Mouse (Mus musculus): ENCODE data around the gene Kmt5c.

Kmt5c gene

GRCm38 (mm10) chr7:4739544-4740275, at the start of gene Kmt5c:
TSS of gene Kmt5c (plus strand) at chr7:4740115.
- DNase-seq (ENCODE audit: extremely low read depth, low read depth), result peak; percentile 100

GRCm38 (mm10) chr7:4690387-4690786, 49.5 kb upstream of the Kmt5c start, which contains the start of gene Brsk1:
TSS of gene Brsk1 (plus strand) at chr7:4690604.
- DNase-seq (ENCODE audit: extremely low read depth, low read depth), result no peak

- no peak for DNase-seq (ENCODE audit: extremely low read depth, low read depth)
Measured at GRCm38 (mm10) chr7:4690951-4691653, 48.8 kb upstream of the Kmt5c start.

DNA sequence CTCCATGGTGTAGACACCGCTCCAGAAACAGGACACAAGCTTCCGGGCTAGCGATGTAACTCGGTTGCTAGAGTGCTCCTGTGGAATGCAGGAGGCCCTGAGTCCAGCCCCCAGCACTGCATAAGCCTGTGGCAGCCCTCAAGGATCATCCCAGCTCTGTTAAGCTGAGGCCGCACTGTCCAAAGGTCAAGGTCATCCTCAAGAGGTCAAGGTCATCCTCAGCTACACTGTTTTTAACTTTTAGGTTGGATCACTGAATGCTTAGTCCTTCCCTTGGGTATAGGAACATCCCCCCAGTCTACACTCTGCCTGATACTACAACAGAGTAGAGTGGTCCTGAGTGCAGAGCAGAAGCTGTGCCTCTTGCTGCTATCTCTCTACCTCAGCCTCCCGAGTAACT, 46.9 kb upstream of the Kmt5c start:
- no peak for DNase-seq (ENCODE audit: extremely low read depth, low read depth)

- DNase-seq (ENCODE audit: extremely low read depth, low read depth), result no peak
Measured at GRCm38 (mm10) chr7:4702334-4702733, 37.6 kb upstream of the Kmt5c start.

DNA sequence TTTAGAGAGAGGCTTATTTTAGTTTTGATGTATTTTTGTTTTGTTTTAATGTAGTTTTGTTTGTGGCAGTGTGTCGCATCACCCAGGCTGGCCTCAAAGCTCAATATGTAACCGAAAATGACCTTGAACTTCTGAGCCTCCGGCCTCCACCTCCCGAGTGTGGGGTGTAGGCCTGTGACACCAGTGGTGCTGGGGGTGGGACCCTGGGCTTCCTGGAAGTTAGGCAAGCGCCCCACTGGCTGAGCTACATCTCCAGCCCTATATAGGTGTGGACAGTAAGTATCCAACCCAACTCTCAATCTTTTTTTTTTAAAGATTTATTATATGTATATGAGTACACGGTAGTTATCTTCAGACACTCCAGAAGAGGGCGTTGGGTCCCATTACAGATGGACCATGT, 36.7 kb upstream of the Kmt5c start:
- DNase-seq (ENCODE audit: extremely low read depth, low read depth), result no peak

DNA sequence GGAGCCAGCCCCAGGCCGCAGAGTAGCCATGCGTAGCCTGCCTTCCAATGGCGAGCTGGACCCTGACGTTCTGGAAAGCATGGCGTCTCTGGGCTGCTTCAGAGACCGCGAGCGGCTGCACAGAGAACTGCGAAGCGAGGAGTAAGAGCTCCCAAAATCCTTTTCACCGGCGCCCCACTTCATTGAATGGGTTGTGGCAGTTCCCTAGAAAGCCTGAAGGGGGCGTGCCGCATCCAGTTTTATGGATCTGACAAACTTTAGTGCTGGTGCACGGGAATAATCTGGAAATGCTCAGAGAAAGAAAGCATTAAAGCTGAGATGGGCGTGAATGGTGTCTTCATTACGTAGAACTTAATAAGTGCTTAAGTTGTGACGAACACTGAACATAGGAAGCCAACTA, 34.8 kb upstream of the Kmt5c start:
- DNase-seq (ENCODE audit: extremely low read depth, low read depth), result peak; percentile 58

DNA sequence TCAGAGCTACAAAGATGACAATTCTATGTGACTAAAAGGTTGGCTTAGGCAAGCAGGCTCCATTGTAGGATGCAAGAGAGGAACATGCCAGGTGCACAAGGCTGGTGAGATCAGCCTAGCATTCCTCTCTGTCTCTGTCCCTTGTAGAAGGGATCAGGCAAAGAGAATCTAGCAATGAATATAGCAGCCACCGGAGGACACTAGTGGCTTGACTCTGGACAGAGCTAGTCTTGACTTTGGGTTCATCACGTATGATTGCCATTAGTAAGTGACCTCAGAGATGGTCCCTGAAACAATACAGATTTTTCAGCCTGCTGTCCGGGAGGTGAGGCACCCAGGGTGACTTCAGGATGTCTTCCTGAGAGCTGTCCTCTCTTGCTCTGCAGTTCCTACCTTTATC, 27.3 kb upstream of the Kmt5c start:
- DNase-seq (ENCODE audit: extremely low read depth, low read depth), result no peak

DNA sequence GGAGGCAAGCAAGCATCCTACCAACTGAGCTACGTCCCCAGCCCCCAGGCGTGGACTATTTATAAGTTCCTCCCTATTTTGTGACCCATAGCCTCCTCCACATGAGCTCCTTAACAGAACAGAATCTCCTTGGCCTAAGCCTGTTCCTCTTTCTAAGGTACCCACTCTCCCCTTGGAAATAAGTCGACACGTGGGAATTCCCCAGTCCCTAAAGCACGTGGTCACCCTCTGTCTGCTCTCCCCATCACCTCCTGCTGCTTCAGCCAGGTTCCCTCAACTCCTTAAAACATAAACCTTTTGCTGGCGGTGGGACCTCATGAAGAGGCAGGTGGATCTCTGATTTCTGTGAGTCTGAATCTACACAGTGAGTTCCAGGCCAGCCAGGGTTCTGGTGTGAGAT, 23.0 kb upstream of the Kmt5c start:
- no peak for DNase-seq (ENCODE audit: extremely low read depth, low read depth)

DNA sequence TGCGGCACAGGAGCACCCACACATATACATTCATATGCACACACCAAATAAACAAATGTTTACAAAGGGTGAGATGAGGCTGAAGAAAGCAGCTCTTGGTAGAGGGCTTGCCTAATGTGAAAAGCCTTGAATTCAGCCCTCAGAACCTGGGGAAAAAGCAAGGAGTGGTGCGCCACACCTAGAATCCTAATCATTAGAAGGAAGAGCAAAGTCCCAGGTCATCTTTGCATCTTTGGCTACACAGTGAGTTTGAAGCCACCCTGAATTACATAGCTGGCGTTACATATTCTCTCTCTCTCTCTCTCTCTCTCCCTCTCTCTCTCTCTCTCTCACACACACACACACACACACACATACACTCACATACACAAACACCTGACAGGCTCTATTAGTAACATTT, 20.6 kb upstream of the Kmt5c start:
- no peak for DNase-seq (ENCODE audit: extremely low read depth, low read depth)

GRCm38 (mm10) chr7:4723508-4723907, 16.4 kb upstream of the Kmt5c start:
- DNase-seq (ENCODE audit: extremely low read depth, low read depth), result peak; percentile 45

- DNase-seq (ENCODE audit: extremely low read depth, low read depth), result peak; percentile 49
Measured at GRCm38 (mm10) chr7:4724359-4724758, 15.6 kb upstream of the Kmt5c start.

GRCm38 (mm10) chr7:4725169-4725568, 14.7 kb upstream of the Kmt5c start, which contains the start of gene Tmem150b:
TSS of gene Tmem150b (minus strand) at chr7:4725249.
- DNase-seq (ENCODE audit: extremely low read depth, low read depth), result peak; percentile 33

- DNase-seq (ENCODE audit: extremely low read depth, low read depth), result no peak
Measured at GRCm38 (mm10) chr7:4731090-4731489, 8.8 kb upstream of the Kmt5c start.

DNA sequence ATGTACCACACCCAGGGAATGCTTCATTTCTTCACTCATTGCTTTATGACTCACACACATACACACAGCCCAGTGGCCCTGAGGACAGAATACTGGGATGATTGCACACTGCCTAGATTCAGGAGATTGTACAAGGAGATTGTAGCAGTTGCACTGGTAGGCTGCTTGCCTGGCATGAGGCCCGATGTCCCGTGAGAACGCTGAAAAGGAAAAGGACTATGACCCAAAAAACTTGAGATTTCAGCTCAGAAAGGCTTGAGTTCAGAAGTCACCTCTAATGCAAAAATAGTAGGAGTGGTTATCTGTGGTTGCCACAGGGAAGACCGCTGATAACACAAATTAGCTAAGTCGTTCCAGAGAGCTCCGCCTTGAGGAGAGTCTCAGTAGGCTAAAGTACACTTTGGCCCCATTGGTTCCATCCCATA, 6.9 kb upstream of the Kmt5c start:
- DNase-seq (ENCODE audit: extremely low read depth, low read depth), result no peak

DNA sequence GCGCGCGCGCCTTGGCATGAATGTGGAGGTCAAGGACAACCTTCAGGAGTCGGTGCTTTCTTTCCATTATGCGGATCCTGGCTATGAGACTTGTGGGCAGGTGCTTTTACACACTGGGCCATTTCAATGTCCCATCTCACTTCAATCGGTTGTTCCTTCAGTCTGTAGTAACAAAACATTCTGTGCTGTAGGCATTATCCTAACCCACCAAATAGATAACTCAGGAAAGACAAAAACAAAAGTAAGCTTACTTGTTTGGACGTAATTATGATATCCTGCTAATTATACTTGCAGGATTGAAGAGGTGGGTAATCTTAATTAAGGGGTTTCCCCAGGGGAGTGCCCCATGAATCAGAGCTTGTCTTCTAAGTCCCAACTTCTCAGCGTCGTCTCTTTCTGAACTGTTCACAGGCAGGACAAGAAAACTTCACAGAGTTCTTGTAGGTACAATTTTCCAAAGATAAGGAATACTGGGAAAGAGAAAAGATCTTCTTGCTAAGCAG, 823 bp upstream of the Kmt5c start:
- DNase-seq (ENCODE audit: extremely low read depth, low read depth), result no peak

GRCm38 (mm10) chr7:4740309-4740727, 403 bp downstream of the Kmt5c start:
- no peak for DNase-seq (ENCODE audit: extremely low read depth, low read depth)

- DNase-seq (ENCODE audit: extremely low read depth, low read depth), result no peak
Measured at GRCm38 (mm10) chr7:4741151-4741550, 1.2 kb downstream of the Kmt5c start.

GRCm38 (mm10) chr7:4741672-4742481, 2.0 kb downstream of the Kmt5c start:
- DNase-seq (ENCODE audit: extremely low read depth, low read depth), result no peak

GRCm38 (mm10) chr7:4742482-4742819, 2.5 kb downstream of the Kmt5c start:
- no peak for DNase-seq (ENCODE audit: extremely low read depth, low read depth)

DNA sequence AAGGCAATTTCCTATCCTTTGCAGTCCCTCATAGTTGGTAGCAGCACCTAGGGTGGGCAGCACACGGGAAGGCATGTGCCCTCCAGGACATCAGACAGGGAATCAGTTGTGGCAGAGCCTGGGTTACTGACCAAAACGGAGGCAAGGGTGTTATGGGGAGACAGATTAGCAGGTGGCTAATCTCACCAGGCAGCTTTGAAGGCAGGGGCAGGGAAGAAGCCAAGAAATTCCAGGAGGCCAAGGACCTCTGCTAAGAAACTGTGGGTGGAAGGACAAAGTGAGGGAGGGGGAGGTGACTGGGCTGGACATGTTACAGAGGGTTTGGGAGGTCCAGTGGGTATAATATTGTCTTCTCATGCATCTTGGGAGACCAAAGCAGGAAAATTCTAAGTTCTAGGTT, 3.4 kb downstream of the Kmt5c start:
- no peak for DNase-seq (ENCODE audit: extremely low read depth, low read depth)

GRCm38 (mm10) chr7:4744886-4745285, 5.0 kb downstream of the Kmt5c start:
- DNase-seq (ENCODE audit: extremely low read depth, low read depth), result no peak

Measured in MEL-GATA-1-ER (cell line).